Mouse (Mus musculus): ENCODE measurements around the gene Olfr267. TPM values are rescaled to one million over a fixed set of nuclear protein-coding genes. Genes with fewer than 3 reads are reported as not detected.

Gene Olfr267
- polyA plus RNA-seq (2017; shearing (Covaris generic)) = not detected

GRCm38 (mm10) chr4:58787616-58788015, at the start of gene Olfr267:
Gene Olfr267 (minus strand): TSS chr4:58787716.

Other genes starting within 250 kb of the Olfr267 start
- not detected for gene Lpar1, start 233.8 kb downstream of the Olfr267 start, polyA plus RNA-seq (2017; shearing (Covaris generic))
- 36.8 TPM for gene Ecpas, start 125.0 kb upstream of the Olfr267 start, polyA plus RNA-seq (2017; shearing (Covaris generic))
- gene Zkscan16, start 155.9 kb upstream of the Olfr267 start, polyA plus RNA-seq (2017; shearing (Covaris generic)) = not detected
- 0.39 TPM for gene Ptgr1, start 199.4 kb upstream of the Olfr267 start, polyA plus RNA-seq (2017; shearing (Covaris generic))
- gene Dnajc25, start 207.3 kb upstream of the Olfr267 start, polyA plus RNA-seq (2017; shearing (Covaris generic)) = 0.38 TPM
- gene Gm20503, start 215.5 kb upstream of the Olfr267 start, polyA plus RNA-seq (2017; shearing (Covaris generic)) = not detected
- 143 TPM for gene Gng10, start 247.4 kb upstream of the Olfr267 start, polyA plus RNA-seq (2017; shearing (Covaris generic))

Measured in activated CD4-positive, CD25-positive, alpha-beta regulatory T cell, adult 9 weeks (primary cell).